Mouse (Mus musculus) forebrain, embryonic 14.5 days (tissue): ENCODE measurements around the gene Oas1d. TPM values are rescaled to one million over a fixed set of nuclear protein-coding genes. Genes with fewer than 3 reads are reported as not detected.
"Not testable (repeated sequence)": the region's sequence is repeated elsewhere in the genome, so short reads cannot be mapped to it uniquely, and the experiment has no call there.

ENCODE experiments used
- ATAC-seq: fragments of 200-750 bp; cut with Nextera tagmentation; 2 replicates; pipeline ENCODE4 v1.8.0; 2017; ENCODE audit warnings: mild to moderate bottlenecking, moderate library complexity
- DNase-seq: peaks from one replicate; pipeline ENCODE4 v3.0.0-alpha.2; 2015; ENCODE audit warnings: low spot score
- H3K27ac ChIP-seq: fragments of 300-500 bp; sonication (generic); 2 replicates; pipeline ENCODE4 v1.5.1; 2014; ENCODE audit warnings: low read depth, mild to moderate bottlenecking, control low read depth, low read length, moderate library complexity
- H3K27me3 ChIP-seq: fragments of 300-500 bp; sonication (generic); replicated peaks from 2 replicates; pipeline ENCODE4 v1.6.1; 2014; ENCODE audit warnings: low read length, control low read depth, mixed read lengths; ENCODE audit not compliant: control insufficient read depth, insufficient read depth
- H3K36me3 ChIP-seq: fragments of 300-500 bp; sonication (generic); 2 replicates; pipeline ENCODE4 v1.6.1; 2014; ENCODE audit warnings: low read length, control low read depth; ENCODE audit not compliant: control insufficient read depth, insufficient read depth
- H3K4me1 ChIP-seq: fragments of 300-500 bp; sonication (generic); 2 replicates; pipeline ENCODE4 v1.6.1; 2014; ENCODE audit warnings: antibody characterized with exemption, low read length, control low read depth; ENCODE audit not compliant: control insufficient read depth, insufficient read depth
- H3K4me2 ChIP-seq: fragments of 300-500 bp; sonication (generic); 2 replicates; pipeline ENCODE4 v1.6.1; 2014; ENCODE audit warnings: mild to moderate bottlenecking, control low read depth, low read length
- H3K4me3 ChIP-seq: fragments of 300-500 bp; sonication (generic); 2 replicates; pipeline ENCODE4 v1.5.1; 2014; ENCODE audit warnings: low read depth, low read length, control low read depth
- H3K9ac ChIP-seq: fragments of 300-500 bp; sonication (generic); 2 replicates; pipeline ENCODE4 v1.6.1; 2014; ENCODE audit warnings: mild to moderate bottlenecking, low read length, control low read depth, moderate library complexity
- H3K9me3 ChIP-seq: fragments of 300-500 bp; sonication (generic); replicated peaks from 2 replicates; pipeline ENCODE4 v1.6.1; 2016; ENCODE audit warnings: low read length, control low read depth, mixed read lengths; ENCODE audit not compliant: control insufficient read depth
- WGBS: fragments of 180-500 bp; shearing (Covaris S2); extraction: QIAGEN DNeasy Blood & Tissue Kit; methylation state at CpG from one replicate; pipeline ENCODE4 v1.1.7; 2014; 5-methylcytosine and 5-hydroxymethylcytosine counted together
- polyA plus RNA-seq: library from polyadenylated mRNA; unstranded; fragments of >200 nt; fragmentation: Nextera tagmentation; extraction: Ambion mirVana; gene quantifications from 2 replicates; pipeline ENCODE4 v1.2.1, GENCODE M21; 2014

The Oas1d gene
- polyA plus RNA-seq, 1 experiment from 2014 or later = 0.11 TPM

- not testable (repeated sequence) for H3K9me3 ChIP-seq, H3K4me2 ChIP-seq, H3K27ac ChIP-seq, H3K36me3 ChIP-seq, DNase-seq, H3K4me1 ChIP-seq, H3K9ac ChIP-seq, ATAC-seq, H3K27me3 ChIP-seq, H3K4me3 ChIP-seq
- WGBS = 87% methylated on average over 2 of the region's 2 CpGs
These were observed 19.6 kb upstream of the Oas1d start for GRCm38 (mm10) chr5:120894692-120895091.

GRCm38 (mm10) chr5:120895231-120895900 lies 19.0 kb upstream of the Oas1d start:
- no peak overlapping the region for H3K9ac ChIP-seq
- no peaks in the 10 kb centered on the region for H3K36me3 ChIP-seq
- no peaks in the 10 kb centered on the region for H3K9me3 ChIP-seq
- no peak overlapping the region for H3K4me2 ChIP-seq
- no peak overlapping the region for H3K4me3 ChIP-seq
- DNase-seq (peak; percentile 11), ATAC-seq (no peak)
- no peaks in the 10 kb centered on the region for H3K27me3 ChIP-seq
- no peaks in the 10 kb centered on the region for H3K4me1 ChIP-seq
- WGBS = 86% methylated on average over 11 of the region's 11 CpGs
- no peak overlapping the region for H3K27ac ChIP-seq

- Histone ChIP-seq H3K9ac (no peak overlapping the region), H3K4me2 (no peak overlapping the region), H3K27ac (no peak overlapping the region), H3K36me3 (no peaks in the 10 kb centered on the region), H3K4me3 (no peak overlapping the region), H3K27me3 (no peaks in the 10 kb centered on the region), H3K4me1 (no peaks in the 10 kb centered on the region), H3K9me3 (no peaks in the 10 kb centered on the region)
- 87% methylated on average over 6 of the region's 6 CpGs for WGBS
- no peak for DNase-seq
- ATAC-seq = no peak
These were observed 16.0 kb upstream of the Oas1d start for GRCm38 (mm10) chr5:120898307-120898706.

- no peaks in the 10 kb centered on the region for H3K27me3 ChIP-seq
- no peaks in the 10 kb centered on the region for H3K4me1 ChIP-seq
- ATAC-seq (no peak), DNase-seq (no peak)
- no peaks in the 10 kb centered on the region for H3K36me3 ChIP-seq
- no peak overlapping the region for H3K9ac ChIP-seq
- no peak overlapping the region for H3K4me2 ChIP-seq
- no peak overlapping the region for H3K27ac ChIP-seq
- H3K9me3 ChIP-seq = no peaks in the 10 kb centered on the region
- no peak overlapping the region for H3K4me3 ChIP-seq
These were observed 15.6 kb upstream of the Oas1d start for GRCm38 (mm10) chr5:120898726-120899125.

GRCm38 (mm10) chr5:120900666-120901065 lies 13.7 kb upstream of the Oas1d start:
- no peaks in the 10 kb centered on the region for H3K27me3 ChIP-seq
- no peak overlapping the region for H3K4me2 ChIP-seq
- H3K4me1 ChIP-seq = no peaks in the 10 kb centered on the region
- no peaks in the 10 kb centered on the region for H3K9me3 ChIP-seq
- no peak for ATAC-seq
- no peak overlapping the region for H3K4me3 ChIP-seq
- DNase-seq = no peak
- 44% methylated on average over 1 of the region's 1 CpGs for WGBS
- no peak overlapping the region for H3K9ac ChIP-seq
- no peaks in the 10 kb centered on the region for H3K36me3 ChIP-seq
- H3K27ac ChIP-seq = no peak overlapping the region

GRCm38 (mm10) chr5:120902056-120902455 lies 12.3 kb upstream of the Oas1d start:
- no peak for DNase-seq
- WGBS = 91% methylated on average over 5 of the region's 5 CpGs

GRCm38 (mm10) chr5:120906791-120907733 lies 7.3 kb upstream of the Oas1d start, which contains the start of gene Oas1a:
TSS of gene Oas1a (minus strand) at chr5:120907521.
- not testable (repeated sequence) for H3K4me2 ChIP-seq, H3K36me3 ChIP-seq, DNase-seq, H3K9me3 ChIP-seq, H3K27ac ChIP-seq, H3K9ac ChIP-seq, ATAC-seq, H3K4me1 ChIP-seq, H3K4me3 ChIP-seq, H3K27me3 ChIP-seq
- 39% methylated on average over 8 of the region's 12 CpGs for WGBS

More at GRCm38 (mm10) chr5:120902056-120902455, 12.3 kb upstream of the Oas1d start:
- no peaks in the 10 kb centered on the region for H3K9me3 ChIP-seq
- no peak overlapping the region for H3K27ac ChIP-seq
- H3K4me3 ChIP-seq = no peak overlapping the region
- H3K36me3 ChIP-seq = no peaks in the 10 kb centered on the region
- no peaks in the 10 kb centered on the region for H3K27me3 ChIP-seq
- ATAC-seq = no peak
- no peak overlapping the region for H3K4me2 ChIP-seq
- no peaks in the 10 kb centered on the region for H3K4me1 ChIP-seq
- H3K9ac ChIP-seq = no peak overlapping the region

GRCm38 (mm10) chr5:120908196-120908920 lies 6.0 kb upstream of the Oas1d start:
- no peak overlapping the region for H3K4me3 ChIP-seq
- no peaks in the 10 kb centered on the region for H3K27me3 ChIP-seq
- H3K9me3 ChIP-seq = no peaks in the 10 kb centered on the region
- no peak overlapping the region for H3K9ac ChIP-seq
- H3K4me2 ChIP-seq = no peak overlapping the region
- ATAC-seq (no peak), DNase-seq (no peak)
- no peaks in the 10 kb centered on the region for H3K36me3 ChIP-seq
- WGBS = 49% methylated on average over 7 of the region's 7 CpGs
- no peaks in the 10 kb centered on the region for H3K4me1 ChIP-seq
- H3K27ac ChIP-seq = no peak overlapping the region
